Mouse (Mus musculus) liver, embryonic 15.5 days (tissue): ENCODE data around the gene Erich2. TPM values are rescaled to one million over a fixed set of nuclear protein-coding genes. Genes with fewer than 3 reads are reported as not detected.
"Not testable (repeated sequence)": the region's sequence is repeated elsewhere in the genome, so short reads cannot be mapped to it uniquely, and the experiment has no call there.

Source experiments
- ATAC-seq: fragments of 200-750 bp; cut with Nextera tagmentation; 2 replicates; pipeline ENCODE4 v1.8.0; 2017; ENCODE audit warnings: moderate number of reproducible peaks, mild to moderate bottlenecking, moderate library complexity; ENCODE audit not compliant: insufficient read depth
- H3K27ac ChIP-seq: fragments of 300-500 bp; sonication (generic); replicated peaks from 2 replicates; pipeline ENCODE4 v1.5.1; 2015; ENCODE audit warnings: mild to moderate bottlenecking, inconsistent platforms
- H3K27me3 ChIP-seq: fragments of 300-500 bp; sonication (generic); 2 replicates; pipeline ENCODE4 v1.6.1; 2015; ENCODE audit warnings: mild to moderate bottlenecking, inconsistent platforms
- H3K36me3 ChIP-seq: fragments of 300-500 bp; sonication (generic); replicated peaks from 2 replicates; pipeline ENCODE4 v1.6.1; 2015; ENCODE audit warnings: moderate library complexity, mild to moderate bottlenecking, inconsistent platforms
- H3K4me1 ChIP-seq: fragments of 300-500 bp; sonication (generic); replicated peaks from 2 replicates; pipeline ENCODE4 v1.6.1; 2015; ENCODE audit warnings: inconsistent platforms
- H3K4me2 ChIP-seq: fragments of 300-500 bp; sonication (generic); 2 replicates; pipeline ENCODE4 v1.6.1; 2015; ENCODE audit warnings: moderate library complexity, mild to moderate bottlenecking, inconsistent platforms
- H3K4me3 ChIP-seq: fragments of 300-500 bp; sonication (generic); replicated peaks from 2 replicates; pipeline ENCODE4 v1.5.1; 2015; ENCODE audit warnings: mild to moderate bottlenecking, inconsistent platforms
- H3K9ac ChIP-seq: fragments of 300-500 bp; sonication (generic); 2 replicates; pipeline ENCODE4 v1.6.1; 2015; ENCODE audit warnings: moderate library complexity, mild to moderate bottlenecking, inconsistent platforms
- H3K9me3 ChIP-seq: fragments of 300-500 bp; sonication (generic); replicated peaks from 2 replicates; pipeline ENCODE4 v1.6.1; 2016; ENCODE audit warnings: inconsistent platforms
- WGBS: fragments of 180-500 bp; shearing (Covaris S2); methylation state at CpG from one replicate; pipeline ENCODE4 v1.1.7; 2015; ENCODE audit warnings: mixed read lengths; ENCODE audit not compliant: insufficient replicate concordance; 5-methylcytosine and 5-hydroxymethylcytosine counted together
- polyA plus RNA-seq: library from polyadenylated mRNA; unstranded; fragments of >200 nt; fragmentation: Nextera tagmentation; extraction: Ambion mirVana; gene quantifications from 2 replicates; pipeline ENCODE4 v1.2.1, GENCODE M21; 2015

The Erich2 gene
- not detected in 2 replicates for polyA plus RNA-seq

DNA sequence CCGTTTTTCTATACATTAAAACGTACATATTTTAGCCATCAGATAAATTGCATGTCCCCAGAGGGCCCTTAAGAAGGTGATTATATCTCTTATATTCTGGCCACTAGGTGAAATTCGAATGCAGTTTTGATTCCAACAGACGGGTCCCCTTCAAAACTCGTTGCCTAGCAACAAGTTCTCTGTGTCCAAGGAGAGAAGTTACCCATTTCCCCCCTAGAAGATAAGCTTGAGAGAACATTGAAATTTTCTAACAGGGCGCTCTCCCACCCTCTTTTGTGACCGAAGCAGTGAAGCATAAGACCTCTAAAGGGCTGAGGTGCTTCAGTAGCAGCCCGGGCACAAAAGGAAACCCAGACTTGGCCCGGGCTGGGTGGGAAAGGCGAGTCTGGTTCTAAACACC is at the start of gene Erich2:
Gene Erich2 (plus strand): TSS at position 324 of the 400 bp plus-strand sequence.
- Histone ChIP-seq H3K9ac (no peak within 1 kb of the TSS), H3K27me3 (peaks cover 30% of the 10 kb centered on the region), H3K4me1 (no peaks in the 10 kb centered on the region), H3K9me3 (no peaks in the 10 kb centered on the region), H3K4me3 (peak within 1 kb of the TSS; percentile 50), H3K27ac (no peak within 1 kb of the TSS), H3K36me3 (no peaks in the 10 kb centered on the region), H3K4me2 (peak within 1 kb of the TSS; percentile 68)
- no peak for ATAC-seq
- WGBS, result 16% methylated on average over 10 of the region's 10 CpGs

DNA sequence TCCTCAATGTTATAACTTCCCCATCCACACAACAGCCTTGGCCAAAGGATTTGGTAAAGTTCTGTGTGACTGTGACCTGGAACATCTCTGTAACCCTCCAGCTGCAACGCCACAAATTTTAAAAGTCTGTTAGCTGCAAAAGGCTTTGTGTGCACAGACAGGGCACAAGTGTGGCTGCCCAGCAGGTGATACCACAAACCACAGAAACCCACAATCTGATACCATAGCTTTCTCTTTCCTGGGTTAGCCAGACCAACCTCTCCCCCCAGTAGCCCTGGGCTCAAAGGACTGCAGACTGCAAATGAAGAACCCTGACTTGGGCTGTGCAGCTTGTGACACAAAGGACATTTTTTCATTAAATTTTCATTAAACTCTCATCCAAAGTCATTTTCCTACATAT is 45.0 kb upstream of the Erich2 start:
- ATAC-seq, result no peak

DNA sequence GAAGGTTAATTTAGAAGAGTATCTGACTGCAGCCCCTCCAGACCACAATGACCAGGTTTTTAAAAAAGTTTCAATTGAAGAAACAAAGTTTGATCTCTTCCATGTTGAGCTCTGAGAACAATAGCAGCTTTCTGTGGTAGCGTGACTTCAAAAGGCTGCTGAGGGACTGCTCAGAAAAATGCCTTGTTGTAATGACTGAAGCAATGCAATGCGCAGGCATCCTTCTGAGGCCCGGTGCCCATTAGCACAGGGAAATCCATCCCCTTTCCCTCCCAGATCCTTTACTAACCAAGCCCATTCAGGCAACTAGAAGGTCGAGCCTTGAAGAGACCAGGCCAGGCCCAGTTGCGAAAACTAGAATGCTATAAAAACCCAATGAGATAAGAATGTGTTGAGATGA is 37.5 kb upstream of the Erich2 start:
- H3K9me3 ChIP-seq, result no peaks in the 10 kb centered on the region
- H3K9ac ChIP-seq, result no peak overlapping the region
- WGBS, result 20% methylated on average over 5 of the region's 5 CpGs
- H3K27me3 ChIP-seq, result peaks cover 70% of the 10 kb centered on the region
- no peak overlapping the region for H3K4me2 ChIP-seq
- H3K27ac ChIP-seq, result no peak overlapping the region
- peaks cover 17% of the 10 kb centered on the region for H3K4me1 ChIP-seq
- ATAC-seq, result no peak
- no peak overlapping the region for H3K4me3 ChIP-seq
- no peaks in the 10 kb centered on the region for H3K36me3 ChIP-seq

More for the DNA sequence above, 45.0 kb upstream of the Erich2 start:
- no peak overlapping the region for H3K4me2 ChIP-seq
- H3K4me3 ChIP-seq, result no peak overlapping the region
- H3K36me3 ChIP-seq, result no peaks in the 10 kb centered on the region
- whole genome bisulfite sequencing, result 25% methylated on average over 1 of the region's 1 CpGs
- H3K27ac ChIP-seq, result no peak overlapping the region
- no peak overlapping the region for H3K9ac ChIP-seq
- no peaks in the 10 kb centered on the region for H3K27me3 ChIP-seq
- no peaks in the 10 kb centered on the region for H3K9me3 ChIP-seq
- no peaks in the 10 kb centered on the region for H3K4me1 ChIP-seq

DNA sequence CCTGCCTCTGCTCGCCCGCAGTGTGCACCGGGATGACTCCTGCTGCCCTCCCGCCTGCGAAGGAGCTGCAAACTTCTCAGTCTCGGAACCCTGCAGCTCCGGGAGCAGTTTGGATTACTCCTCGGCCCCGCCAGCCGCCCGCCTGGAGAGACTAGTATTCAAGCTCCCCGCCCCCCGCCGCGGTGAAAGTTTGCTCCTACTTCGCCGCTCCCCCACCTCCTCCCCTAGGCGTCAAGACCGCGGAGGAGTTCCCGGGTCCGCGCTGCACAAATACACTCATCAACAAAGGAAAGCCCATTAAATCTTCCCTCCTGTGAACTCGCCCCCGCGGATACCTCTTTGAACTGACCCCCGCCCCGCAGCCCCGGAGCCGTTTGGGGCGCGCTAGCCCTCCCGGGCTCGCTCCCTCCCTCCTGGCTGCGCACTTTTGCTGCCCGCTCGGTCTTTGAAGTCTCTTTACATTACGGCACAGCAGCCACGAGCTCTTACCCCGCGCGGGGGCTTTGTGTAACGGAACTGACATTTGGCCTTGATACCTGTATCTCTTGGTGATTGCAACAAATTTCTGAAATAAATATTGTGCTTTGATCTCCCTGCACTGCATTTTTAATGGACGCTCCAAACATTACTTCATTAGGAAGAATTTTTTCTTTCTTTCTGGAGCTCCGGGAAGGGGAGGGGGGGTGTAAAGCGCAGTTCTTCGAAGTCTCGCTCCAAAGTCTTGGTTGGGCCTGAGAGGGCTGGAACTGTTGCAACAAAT is 36.6 kb upstream of the Erich2 start:
- Histone ChIP-seq H3K9ac (no peak overlapping the region), H3K9me3 (no peaks in the 10 kb centered on the region), H3K27ac (no peak overlapping the region), H3K4me1 (peaks cover 22% of the 10 kb centered on the region), H3K36me3 (no peaks in the 10 kb centered on the region), H3K4me2 (peak overlapping the region; percentile 39), H3K27me3 (peaks cover 79% of the 10 kb centered on the region), H3K4me3 (peak overlapping the region; percentile 7; the same call in 1 of the 2 replicates)
- WGBS, result 1% methylated on average over 45 of the region's 48 CpGs
- no peak for ATAC-seq

DNA sequence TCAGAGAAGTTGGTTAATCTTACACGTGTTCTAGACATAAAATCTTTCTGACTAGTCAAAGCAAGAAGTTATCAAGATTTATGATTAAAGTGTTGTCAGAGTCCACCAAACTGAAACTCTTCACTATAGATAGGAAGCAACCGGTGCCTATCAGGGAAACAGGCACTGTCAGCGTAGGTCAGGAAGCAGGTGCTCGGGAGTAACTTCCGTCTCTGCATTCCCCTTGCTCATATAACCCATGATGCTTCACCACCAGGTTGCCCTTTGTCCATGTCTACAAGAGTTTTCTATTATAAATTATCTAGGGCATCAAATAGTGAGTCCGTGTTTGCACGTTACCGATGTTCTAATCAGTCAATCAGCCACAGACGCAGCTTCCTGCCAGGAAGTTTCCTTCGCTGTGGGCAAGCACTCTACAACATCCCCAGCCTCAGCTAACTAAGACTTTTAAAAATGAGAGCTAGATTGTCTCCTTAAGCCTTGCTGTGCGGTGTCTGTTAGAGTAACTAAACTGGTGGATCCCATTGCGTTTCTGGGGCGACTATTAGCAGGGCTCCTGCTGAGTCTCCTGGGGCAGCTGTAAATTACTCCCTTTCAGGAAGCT is 10.8 kb upstream of the Erich2 start:
- no peak overlapping the region for H3K4me2 ChIP-seq
- no peak overlapping the region for H3K27ac ChIP-seq
- no peak overlapping the region for H3K4me3 ChIP-seq
- H3K9ac ChIP-seq, result no peak overlapping the region
- H3K9me3 ChIP-seq, result no peaks in the 10 kb centered on the region
- H3K27me3 ChIP-seq, result no peaks in the 10 kb centered on the region
- no peaks in the 10 kb centered on the region for H3K4me1 ChIP-seq
- WGBS, result 3% methylated on average over 13 of the region's 13 CpGs
- ATAC-seq, result no peak
- no peaks in the 10 kb centered on the region for H3K36me3 ChIP-seq

DNA sequence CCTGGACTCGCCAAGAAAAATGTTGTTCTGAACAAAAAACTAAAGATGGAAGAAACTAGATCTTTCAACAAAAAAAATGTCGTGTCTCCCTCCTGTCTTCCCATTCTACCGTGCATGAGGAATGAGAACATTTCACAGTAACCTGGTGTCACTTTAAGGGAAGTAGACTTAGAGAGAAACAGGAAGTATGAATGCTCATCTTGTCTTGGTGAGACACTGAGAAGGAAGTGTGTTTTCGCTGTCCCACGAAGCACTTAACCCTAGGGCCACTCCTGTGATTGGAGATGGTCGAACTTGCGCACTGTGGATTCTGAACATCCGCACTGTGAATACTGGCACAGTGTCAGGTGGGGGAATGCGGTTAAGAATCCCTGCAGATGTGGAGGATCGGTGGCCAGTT is 5.2 kb upstream of the Erich2 start:
- 42% methylated on average over 10 of the region's 10 CpGs for WGBS
- H3K27me3 ChIP-seq, result peaks cover 9% of the 10 kb centered on the region
- no peaks in the 10 kb centered on the region for H3K9me3 ChIP-seq
- no peaks in the 10 kb centered on the region for H3K4me1 ChIP-seq
- H3K27ac ChIP-seq, result no peak overlapping the region
- H3K4me3 ChIP-seq, result no peak overlapping the region
- no peaks in the 10 kb centered on the region for H3K36me3 ChIP-seq
- no peak overlapping the region for H3K4me2 ChIP-seq
- ATAC-seq, result no peak
- H3K9ac ChIP-seq, result no peak overlapping the region

DNA sequence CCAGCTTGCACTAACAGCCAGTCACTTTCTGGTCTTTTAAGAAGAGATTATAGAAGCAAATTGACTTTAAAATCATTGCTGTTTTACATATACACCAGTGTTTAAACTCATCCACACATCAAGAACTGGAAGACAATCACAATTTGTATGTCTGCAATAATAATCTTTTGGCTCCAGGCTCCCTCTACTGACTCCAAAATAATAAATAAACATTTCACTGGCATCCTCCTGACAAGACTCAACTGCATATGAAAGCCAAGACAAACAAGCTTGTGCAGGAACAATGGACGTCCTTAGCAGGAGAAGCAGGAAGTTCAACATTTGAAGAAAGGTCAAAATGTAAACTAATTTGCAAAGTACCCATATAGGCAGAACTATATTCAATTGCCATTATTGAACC is 3.4 kb upstream of the Erich2 start:
- Histone ChIP-seq H3K9me3 (no peaks in the 10 kb centered on the region), H3K9ac (no peak overlapping the region), H3K4me3 (no peak overlapping the region), H3K27me3 (peaks cover 27% of the 10 kb centered on the region), H3K36me3 (no peaks in the 10 kb centered on the region), H3K4me2 (no peak overlapping the region), H3K27ac (no peak overlapping the region), H3K4me1 (no peaks in the 10 kb centered on the region)
- no peak for ATAC-seq
- WGBS, result 5% methylated on average over 1 of the region's 1 CpGs

DNA sequence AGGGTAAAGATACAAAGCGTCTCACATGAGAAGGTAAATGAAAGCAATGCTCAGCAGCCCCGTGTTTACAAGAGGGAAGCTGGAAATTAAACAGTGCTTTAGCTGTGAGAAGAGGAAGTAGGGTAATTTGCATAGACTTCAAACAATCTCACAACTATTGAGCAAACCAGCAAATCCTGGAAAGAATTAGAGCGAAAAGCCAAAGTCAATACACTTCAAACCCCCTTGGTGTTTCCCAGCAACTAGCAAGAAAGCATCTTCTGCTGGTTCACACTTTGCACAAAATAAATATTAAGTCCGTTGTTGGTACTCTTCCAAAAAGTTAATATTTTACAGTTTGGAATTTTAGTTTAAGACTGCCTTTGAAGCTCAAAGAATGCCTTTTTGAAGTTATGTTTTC is 2.7 kb upstream of the Erich2 start:
- no peak for ATAC-seq
- Histone ChIP-seq H3K9me3 (no peaks in the 10 kb centered on the region), H3K27me3 (peaks cover 30% of the 10 kb centered on the region), H3K27ac (no peak overlapping the region), H3K4me1 (no peaks in the 10 kb centered on the region), H3K4me2 (no peak overlapping the region), H3K9ac (no peak overlapping the region), H3K36me3 (no peaks in the 10 kb centered on the region), H3K4me3 (no peak overlapping the region)
- WGBS, result 16% methylated on average over 4 of the region's 4 CpGs

DNA sequence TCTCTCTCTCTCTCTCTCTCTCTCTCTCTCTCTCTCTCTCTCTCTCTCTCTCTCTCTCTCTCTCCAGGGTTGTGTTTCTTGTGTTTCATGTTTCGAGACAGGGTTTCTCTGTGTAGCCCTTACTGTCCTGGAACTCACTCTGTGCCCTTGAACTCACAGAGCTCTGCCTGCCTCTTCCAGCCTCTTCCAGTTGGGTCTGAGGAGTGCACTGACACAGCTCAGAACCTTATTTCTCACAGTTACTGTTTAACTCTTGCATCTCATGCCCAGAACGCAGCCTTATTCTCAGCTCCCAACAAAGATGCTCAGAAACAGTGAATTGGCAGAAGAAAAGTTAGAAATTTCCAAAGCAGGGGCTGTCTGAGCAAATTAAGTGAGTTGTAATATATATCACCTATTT is 2.2 kb upstream of the Erich2 start:
- no peak overlapping the region for H3K9ac ChIP-seq
- H3K4me3 ChIP-seq, result no peak overlapping the region
- no peak overlapping the region for H3K4me2 ChIP-seq
- ATAC-seq, result no peak
- peaks cover 30% of the 10 kb centered on the region for H3K27me3 ChIP-seq
- no peaks in the 10 kb centered on the region for H3K36me3 ChIP-seq
- H3K27ac ChIP-seq, result no peak overlapping the region
- 33% methylated on average over 2 of the region's 2 CpGs for WGBS
- no peaks in the 10 kb centered on the region for H3K9me3 ChIP-seq
- no peaks in the 10 kb centered on the region for H3K4me1 ChIP-seq

DNA sequence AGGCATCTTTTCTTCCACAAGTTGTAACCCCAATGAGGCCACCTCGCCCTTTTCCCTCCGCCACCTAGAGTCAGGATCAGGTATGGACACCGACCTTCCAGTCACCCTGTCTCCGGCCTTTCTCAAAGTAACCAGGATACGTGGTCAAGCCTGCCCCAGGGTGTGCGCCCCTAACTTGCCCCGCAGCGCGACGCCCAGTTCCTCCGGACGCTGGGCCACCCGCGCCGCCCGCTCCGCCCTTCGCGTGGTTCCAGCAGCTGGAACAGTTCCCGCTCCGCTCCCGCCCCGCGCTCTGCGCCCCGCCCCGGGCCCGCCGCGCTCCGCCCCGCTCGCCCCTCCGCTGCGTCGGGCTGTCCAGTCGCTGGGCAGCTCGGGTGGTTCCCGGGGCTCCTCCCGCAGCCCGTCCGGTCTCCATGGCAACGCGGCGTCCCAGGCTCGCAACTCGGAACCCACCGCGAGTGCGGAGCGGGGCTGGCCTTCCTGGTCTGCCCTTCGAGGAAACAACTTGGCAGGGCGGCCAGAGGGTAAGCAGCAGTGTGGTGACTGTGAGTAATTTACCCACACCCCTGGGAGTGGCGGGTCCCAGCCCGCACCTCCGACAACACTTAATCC is 508 bp downstream of the Erich2 start:
- no peaks in the 10 kb centered on the region for H3K36me3 ChIP-seq
- peak overlapping the region; percentile 68 for H3K4me2 ChIP-seq
- H3K27me3 ChIP-seq, result peaks cover 30% of the 10 kb centered on the region
- H3K4me1 ChIP-seq, result no peaks in the 10 kb centered on the region
- ATAC-seq, result peak; percentile 54
- H3K27ac ChIP-seq, result no peak overlapping the region
- no peaks in the 10 kb centered on the region for H3K9me3 ChIP-seq
- H3K9ac ChIP-seq, result no peak overlapping the region
- WGBS, result under 1% methylated on average over 55 of the region's 56 CpGs
- H3K4me3 ChIP-seq, result peak overlapping the region; percentile 50

DNA sequence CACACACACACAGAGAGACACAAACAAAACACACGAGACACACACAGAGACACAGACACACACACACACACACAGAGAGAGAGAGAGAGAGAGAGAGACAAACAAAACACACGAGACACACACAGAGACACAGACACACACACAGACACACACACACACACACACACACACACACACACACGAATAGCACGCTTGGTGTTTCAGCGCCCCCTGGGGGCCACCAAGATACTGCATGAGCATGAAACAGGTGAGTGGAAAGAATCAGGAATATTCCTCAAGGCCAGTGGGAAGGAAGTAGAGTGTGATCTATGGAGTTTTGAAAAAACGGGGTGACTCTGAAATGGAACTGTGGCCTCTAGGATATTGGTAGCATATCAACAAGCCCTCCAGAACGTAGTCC is 29.7 kb downstream of the Erich2 start:
- not testable (repeated sequence) for H3K9me3 ChIP-seq, H3K4me1 ChIP-seq, H3K36me3 ChIP-seq, H3K4me2 ChIP-seq, ATAC-seq, H3K27ac ChIP-seq, H3K27me3 ChIP-seq, H3K4me3 ChIP-seq, H3K9ac ChIP-seq
- 29% methylated on average over 7 of the region's 7 CpGs for WGBS
